Mouse (Mus musculus) kidney, adult 11 months (tissue): ENCODE measurements at regions not wholly inside any gene's neighbourhood (a gene's known extent, or its start where the extent isn't known, plus 50 kb on each side); places are given as distances from the start of the nearest gene placed in this dataset.
"Not testable (repeated sequence)": the region's sequence is repeated elsewhere in the genome, so short reads cannot be mapped to it uniquely, and the experiment has no call there.

Experiments used
- DNase-seq: peaks from one replicate; pipeline ENCODE4 v3.0.0; 2022

DNA sequence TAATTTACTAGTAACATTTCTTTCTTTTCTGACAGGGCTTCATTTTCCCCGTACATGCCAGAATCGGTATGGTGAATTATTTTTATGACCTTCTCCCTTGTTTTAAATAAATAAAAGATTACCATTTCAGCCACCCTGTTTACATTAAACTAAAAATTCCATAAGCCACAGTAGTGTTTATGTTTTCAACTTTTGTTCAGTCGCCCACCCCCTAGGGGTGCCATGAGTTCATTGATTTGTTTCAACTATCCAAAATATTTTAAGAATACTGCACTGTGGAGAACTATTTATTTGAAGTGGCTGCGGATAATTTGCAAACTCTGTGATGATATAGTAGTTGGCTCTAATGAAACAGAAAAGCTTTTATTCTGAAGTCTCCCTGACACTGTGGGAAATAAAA, 132.9 kb downstream of the Tfec start:
- no peak for DNase-seq

DNA sequence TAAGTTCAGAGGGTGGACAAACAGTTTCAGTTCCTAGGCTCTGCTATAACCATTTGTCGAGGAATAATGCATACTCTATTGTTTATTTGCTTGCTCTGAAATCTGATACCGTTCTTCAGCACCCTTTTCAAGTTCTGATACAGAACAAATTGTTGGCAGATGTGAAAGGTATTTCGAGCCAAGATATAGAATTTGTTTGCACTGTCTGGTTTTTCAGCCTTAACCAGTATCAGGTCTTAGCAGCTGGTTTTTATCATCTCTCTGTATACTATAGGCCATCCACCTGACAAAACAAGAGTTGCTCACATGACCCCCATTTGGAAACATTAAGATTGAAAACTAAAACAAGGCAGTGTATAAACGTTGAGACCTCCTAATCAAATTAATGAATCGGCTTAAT, 133.5 kb downstream of the Tfec start:
- no peak for DNase-seq

DNA sequence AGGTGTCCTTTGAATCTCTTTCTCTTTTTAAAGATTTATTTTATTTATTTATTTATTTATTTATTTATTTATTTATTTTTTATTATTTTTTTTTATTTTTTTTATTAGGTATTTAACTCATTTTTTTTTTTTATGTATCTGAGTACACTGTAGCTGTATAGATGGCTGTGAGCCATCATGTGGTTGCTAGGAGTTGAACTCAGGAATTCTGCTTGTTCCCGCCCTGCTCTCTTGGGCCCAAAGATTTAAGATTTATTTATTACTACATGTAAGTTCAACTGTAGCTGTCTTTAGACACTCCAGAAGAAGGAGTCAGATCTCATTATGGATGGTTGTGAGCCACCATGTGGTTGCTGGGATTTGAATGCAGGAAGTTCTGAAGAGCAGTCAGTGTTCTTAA, 143.2 kb downstream of the Tfec start:
- DNase-seq: not testable (repeated sequence)

DNA sequence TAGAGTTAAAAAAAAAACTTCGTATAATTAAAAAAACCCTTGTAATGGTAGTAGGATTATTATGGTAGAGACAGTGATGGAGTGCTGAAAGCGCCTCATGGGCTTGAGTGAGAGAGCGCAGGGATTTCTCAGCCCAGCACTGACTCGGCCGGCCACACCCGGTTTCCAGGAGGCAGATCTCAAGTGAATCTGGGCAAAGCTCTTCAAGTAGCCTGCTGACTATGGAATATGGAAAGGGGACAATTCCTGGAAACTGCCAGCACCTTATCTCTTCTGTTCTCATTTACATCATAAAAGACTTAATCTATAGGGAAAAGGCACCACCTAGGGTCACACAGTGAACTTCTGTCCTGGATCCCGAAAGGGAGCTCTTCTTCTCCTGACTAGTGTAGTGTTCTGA, 165.1 kb downstream of the Tfec start:
- no peak for DNase-seq

DNA sequence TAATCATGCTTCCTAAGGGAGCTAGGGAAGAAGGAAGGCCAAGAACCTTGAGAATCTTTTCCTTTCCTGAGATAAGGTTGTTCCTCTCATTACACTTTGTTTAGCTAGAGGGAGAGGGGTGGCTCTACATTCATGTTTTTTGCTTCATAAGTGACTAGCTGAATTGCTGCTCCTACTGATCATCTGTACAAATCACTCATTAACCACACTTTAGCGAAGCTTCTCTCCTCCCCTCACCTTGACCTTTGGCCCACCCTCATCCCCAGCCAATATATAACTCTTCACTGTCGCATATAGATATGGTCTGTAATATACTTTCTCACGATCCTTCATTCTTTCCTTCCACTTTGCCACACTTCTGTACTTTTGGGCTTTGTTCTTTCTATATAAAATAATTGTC, 166.1 kb downstream of the Tfec start:
- no peak for DNase-seq

DNA sequence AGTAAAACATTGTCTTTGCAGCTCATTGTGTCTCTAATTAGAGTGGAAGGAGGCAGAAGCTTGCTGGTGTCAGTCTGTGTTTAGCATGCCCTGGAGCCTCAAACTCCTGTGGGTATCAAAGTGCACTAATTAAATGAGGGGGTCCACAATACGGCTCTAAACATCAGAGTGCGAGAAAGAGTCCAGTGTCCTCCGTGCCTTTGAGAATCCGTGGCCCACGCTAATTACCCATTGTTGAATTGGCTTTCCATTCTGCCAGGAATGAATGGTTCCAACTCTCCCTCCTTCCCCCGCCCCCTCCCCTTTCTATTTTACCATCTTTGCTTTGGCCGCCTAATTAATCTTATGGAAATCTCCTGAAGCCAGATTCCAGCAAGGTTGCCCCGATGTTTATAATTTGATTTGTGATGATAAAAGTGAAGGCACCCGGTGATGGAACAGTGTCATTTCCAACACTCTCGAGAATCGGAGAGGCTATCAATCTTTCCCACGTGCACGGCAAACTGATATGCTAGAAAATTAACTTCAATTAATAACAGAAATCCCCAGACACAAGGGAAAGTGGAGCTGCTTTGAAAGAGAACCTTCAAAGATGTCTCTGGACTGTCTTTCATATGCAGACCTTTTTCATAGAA, 170.9 kb downstream of the Tfec start:
- no peak for DNase-seq

DNA sequence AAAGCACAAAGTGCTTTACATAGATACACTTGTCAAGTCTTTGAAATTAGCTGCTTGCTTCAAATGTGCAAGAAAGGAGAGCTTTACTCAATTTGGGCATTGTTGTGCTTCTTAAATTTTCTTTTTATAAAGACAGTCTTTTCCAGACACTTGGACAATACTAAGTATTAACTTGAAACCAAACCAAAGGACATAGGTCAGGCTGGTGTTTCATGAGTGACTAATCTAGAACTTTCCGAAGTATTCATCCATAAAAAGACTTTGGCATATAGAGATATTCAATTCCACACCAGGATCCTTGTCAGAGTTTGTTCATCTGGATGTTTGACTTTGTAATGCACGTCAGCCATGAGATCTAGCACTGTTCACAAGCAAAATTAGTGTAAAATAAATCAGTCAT, 173.0 kb downstream of the Tfec start:
- DNase-seq: no peak

DNA sequence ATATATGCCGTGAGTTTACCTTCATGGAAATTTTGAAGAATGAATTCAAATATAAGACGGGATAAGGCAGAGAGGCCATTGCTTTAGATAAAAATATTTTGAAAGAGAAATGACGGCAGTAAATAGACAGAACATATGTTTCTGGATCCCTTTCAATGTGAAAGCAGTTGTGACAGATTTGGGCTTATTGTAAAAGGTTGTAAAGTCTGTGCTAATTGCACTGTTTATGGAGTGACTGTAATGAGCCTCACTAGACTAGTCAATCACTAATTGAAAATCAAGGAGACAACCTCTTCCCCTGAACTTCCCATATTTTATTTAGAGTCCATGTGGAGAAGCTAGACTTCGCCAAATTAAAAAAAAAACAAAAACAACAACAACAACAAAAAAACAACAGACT, 193.7 kb downstream of the Tfec start:
- no peak for DNase-seq

DNA sequence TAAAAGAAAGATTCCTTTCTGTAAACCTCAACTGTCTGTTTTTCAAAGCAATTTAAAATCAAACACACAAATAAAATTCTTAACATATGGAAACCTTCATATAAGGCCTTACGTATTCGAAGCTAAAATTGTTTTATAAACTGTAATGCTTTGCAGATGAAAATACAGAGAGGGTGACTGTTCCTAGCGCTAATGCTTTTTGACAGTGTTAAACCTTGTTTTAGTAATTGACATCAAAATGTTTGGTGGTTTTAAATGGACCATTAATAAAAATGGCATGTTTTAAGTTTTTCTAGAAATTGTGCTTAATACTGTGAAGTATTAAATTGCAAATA, 194.9 kb downstream of the Tfec start:
- no peak for DNase-seq

DNA sequence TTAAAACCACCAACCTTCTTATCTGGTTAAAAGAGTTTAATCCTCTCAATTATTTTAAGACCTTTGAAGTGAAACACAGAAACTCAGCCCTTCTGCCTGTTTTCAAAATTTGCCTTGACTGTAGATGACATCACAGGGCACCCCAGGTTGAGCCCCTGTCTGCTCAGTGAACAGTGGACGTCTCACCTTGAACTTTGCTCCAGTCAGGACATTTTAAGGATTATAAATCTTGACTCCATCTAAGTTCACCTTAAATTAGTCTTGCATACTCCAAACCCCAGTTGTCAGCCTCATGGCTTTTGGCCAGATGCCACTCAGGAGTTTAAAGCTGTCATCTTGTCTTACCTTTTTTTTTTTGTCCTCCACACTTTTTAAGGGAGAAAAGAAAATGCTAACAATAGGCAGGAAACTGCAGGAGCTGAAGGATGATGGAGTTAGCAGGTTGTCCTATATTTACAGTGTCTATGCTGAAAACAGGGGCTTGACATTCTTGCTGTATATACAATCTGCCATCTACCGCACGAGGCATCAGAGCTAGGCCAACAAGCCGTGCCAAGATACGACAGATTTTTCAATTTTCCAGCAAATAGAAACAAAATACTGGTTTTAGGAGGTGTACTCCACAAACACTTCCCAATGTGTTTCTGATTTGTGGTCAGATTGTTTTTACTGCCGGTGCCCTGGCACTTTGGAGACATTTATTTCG, 195.4 kb downstream of the Tfec start:
- DNase-seq: no peak

DNA sequence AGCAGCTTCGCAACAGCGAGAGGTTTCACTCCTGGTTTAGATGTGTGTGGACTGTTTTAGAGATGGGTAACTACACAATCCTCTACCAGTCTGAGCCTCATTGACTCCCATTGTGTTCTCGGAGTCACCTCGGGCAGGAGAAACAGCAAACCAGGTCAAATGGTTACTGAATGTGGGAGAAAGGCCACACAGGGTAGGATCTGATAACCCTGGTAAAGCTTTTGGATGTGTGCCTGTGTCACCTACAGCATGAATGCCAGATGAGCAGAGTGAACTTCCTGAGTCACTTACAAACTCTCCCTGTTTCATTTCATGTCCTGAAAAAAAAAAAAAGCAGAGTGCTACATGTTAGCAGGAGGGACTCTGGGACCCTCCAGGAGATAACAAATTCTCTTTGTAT, 201.0 kb downstream of the Tfec start:
- DNase-seq: no peak

DNA sequence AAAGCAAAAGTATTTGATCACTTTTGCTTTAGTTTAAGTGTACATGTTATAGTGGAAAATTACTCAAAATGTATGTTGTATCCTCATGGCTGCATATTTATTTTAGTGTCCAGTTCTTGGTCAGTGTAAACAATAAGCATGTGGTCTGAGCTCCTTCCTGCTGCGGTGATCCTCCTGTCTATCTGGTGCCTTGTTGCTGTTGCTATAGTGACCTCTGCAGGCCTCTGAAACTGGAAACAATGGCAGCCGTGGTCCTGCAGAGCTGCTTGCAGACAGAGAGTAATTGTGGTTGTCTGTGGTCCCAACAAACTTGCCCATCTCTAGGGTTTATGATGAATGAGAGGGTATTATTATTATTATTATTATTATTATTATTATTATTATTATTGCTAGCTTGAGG, 230.2 kb downstream of the Tfec start:
- no peak for DNase-seq

DNA sequence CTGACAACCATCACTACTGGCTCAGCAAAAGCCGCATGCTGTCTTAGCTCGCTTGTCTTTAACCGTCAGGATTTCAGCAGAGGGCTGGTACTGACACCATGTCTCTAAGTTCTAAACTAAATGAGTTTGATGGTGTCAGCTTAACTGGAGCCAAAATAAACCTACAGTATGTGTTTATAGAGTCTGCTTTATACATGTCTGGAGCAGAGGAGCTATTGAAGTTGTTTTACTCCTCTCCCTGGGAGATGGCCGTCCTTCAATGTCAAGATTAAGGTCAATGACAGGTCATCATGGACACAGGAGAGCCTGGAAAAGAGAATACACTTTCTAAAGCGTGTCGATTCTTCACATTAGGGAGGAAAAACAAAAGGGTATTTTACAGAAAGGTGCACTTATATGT, 231.0 kb downstream of the Tfec start:
- DNase-seq: no peak

DNA sequence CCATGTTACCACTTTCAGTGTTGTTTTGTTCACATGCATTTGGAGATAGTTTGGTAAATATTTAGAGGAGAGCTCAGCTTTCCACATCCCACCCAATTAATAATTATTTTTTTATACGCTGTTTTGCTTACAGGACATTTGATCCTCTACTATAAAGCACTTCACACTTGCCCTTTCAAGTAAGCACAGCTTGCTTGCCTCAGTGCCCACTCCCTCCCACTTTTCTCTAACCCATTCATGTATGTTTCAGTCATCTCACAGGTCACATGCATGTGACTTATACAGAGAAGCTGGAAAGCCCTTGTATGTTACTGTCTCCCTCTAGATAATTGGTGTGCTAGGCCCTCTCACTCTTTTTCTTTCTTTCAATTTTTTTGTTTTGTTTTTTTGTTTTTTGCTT, 252.0 kb downstream of the Tfec start:
- no peak for DNase-seq

DNA sequence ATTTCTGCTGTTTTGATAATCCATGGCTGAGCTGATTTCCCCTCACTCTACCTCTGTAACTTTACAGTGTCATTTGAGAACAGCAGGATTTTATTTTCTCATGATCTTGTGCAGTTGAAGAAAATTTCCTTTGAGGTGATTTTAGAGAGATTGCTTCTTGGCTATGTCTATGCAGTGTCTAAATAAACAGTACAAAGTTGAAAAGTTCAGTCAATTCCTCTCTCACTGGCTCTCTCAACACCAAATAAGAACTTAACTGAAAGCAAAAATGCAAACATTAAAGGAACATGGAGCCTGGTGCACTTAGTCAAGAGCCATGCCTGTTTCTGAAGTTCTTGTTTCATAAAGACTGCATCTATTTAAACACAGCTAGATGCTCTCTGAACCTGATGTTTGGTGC, 254.7 kb downstream of the Tfec start:
- no peak for DNase-seq

DNA sequence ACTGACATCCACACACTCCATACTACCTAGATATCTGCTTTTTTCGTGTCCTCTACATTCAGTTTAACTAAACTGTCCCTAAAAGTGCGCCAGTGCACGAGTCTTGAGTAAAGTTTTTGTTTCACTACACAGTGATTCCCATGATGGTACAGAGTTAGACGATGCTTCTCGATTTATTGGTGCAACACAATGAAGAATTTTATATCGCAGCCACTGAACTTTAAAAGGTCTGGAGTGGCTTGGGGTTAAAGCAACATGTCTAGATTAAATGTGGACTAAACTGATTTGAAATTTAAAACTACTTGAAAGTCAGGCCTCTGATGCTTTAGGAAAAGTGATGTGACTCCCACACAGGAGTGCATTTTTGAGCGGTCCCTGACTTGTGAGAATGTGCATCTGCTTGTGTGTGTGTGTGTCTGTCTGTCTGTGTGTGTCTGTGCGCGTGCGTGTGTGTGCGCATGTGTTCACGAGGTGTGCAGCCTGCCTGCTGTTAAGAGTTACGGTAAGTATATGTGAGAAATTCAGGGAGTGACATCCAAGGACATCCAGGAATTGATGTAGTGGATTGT, 261.4 kb downstream of the Tfec start:
- DNase-seq: no peak

DNA sequence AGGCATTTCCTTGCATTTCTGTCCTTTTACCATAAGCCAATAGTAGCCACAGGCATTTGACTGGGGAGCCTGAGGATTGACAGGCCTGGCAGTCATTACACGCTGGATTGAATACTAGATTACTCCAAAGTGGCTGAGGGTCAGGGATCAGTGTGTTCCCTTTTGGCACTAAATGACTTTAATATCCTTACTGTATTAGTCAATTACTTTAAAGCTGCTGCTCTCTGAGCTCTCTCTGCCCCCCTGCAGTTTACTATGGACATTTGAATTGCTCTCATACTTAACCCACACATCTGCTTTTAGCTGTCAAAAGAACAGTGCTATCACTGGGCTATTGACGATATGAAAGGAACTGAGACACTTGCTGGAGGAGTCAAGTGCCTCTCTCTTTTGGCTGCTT, 262.1 kb downstream of the Tfec start:
- DNase-seq: no peak

DNA sequence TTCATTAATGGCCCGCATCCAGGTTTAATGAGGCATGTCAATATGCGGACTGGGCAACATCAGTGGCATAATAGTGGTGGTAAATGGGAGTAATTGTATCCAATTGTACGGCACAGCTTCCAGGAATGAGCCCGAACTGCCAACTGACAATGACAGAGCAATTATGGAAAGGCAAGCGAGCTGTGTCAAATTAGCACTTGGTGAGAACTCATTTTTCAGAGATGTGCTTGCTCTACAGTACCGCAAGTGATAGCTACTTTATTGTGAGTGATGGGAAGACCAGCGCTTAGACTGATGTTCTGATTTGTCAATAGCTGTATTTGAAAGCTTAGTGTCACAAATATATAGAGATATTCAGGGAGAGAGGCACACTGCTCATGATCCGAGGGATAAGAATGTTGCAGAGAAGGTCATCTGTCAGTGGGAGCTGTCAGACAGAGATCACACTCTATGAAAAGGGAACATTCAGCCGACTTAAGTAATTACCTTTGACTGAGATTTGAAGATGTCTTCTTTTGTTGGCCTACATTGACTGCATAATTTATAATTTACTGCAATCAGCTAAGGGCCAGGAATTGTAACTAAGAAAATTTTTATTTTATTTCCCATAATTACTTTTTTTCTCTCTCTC, 290.7 kb downstream of the Tfec start:
- no peak for DNase-seq

DNA sequence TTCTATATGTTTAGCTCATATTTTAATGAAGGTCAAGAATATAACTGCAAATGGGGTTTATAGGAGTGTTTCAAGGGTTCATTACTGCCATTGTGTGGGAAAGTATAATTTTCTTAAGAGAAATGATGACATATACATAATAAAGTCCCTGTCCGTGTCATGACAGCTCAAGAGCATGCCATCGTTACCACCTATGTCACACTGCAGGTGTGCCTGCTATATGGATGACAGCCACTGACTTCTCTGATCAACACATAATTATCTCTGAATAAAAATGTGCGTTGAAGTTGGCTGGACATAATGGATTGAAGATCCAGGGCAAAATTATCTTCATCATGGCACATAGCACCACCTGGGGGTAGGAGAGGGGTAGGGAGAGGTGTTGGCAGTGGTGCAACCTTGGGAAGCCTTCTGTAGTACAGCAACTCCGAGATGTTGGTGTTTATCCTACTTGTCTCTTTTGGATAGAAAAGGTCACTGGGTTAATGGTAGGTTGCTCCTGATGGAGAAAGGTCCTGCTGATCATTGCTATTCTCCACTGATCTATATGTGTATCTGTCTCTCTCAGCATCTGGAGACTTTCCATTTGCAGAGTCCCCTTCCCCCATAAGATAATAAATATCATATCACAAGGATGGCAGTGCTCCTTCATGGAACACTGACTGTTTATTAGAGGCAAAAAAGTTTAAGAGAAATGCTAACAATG, 291.4 kb downstream of the Tfec start:
- DNase-seq: no peak

DNA sequence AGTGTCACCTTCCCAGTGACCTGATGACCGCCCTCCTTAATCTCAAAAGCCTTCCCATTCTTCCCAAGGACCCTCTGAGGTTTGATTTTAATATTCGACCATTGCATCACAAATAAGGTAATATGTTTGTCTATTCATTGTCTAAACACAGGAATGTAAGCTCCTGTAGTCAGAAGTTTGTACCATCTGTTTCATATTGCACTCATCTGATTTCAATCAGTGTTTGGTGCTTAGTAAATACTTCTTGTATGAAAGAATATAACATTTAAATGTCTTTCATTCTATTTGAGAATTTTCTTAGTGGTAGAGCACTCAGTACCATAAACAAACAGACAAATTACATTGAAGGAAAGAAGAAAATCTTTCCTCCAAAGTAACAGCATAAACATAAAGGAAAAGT, 305.8 kb downstream of the Tfec start:
- DNase-seq: no peak

DNA sequence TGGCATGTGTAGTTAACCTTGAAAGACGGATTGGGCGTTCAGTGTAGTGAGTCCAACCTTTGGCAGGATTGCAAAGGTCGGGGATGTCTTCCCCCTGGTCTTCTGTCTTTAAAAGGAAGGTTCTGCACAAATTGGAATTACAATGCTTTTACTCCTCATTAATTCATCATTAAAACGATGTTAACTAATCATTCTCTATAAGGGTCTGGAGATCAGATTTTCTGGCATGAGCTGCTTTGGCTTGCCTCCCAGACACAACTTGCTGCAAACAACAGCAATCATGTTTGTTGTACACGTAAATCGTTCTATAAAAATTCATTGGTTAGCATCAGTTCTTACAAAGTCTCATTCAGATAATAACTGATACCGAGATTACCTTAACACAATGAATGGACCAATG, 315.9 kb downstream of the Tfec start:
- no peak for DNase-seq

DNA sequence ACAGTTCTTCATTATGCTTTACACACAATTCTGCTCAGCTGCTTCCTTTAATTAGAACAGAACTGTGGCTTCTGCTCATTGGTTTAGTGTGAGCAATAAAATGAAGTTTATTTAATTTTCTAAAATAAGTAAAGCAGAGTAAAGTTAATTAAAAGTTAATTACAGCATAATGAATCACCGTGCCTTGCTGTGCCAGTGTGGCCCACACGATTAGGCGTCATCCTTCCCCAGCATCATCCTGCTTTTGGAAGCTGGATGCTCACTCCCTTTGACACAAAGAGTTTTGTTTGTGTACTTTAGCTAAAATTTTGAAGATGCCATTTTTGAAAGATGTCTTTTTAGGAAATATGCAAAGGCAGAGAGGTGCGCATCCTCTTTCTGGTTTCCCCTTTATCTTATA, 316.4 kb downstream of the Tfec start:
- DNase-seq: no peak

DNA sequence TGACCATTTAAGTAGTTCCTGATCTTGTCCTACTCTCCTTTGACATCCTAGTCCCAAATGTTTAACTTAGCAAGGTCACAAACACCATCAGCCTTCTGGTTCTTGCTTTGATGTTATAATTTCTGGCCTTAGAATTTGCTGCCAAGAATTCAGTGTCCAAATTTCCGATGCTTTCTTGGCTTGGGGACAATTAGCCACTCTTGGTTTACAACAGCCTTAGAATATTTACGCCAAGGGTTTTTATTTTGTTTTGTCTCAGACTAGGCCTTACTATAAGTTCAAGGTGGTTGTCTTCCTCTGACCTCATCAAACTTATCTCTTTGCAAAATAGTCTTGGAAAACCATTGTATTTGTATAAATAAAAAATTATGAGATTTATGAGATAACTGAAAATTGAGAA, 322.4 kb downstream of the Tfec start:
- no peak for DNase-seq

DNA sequence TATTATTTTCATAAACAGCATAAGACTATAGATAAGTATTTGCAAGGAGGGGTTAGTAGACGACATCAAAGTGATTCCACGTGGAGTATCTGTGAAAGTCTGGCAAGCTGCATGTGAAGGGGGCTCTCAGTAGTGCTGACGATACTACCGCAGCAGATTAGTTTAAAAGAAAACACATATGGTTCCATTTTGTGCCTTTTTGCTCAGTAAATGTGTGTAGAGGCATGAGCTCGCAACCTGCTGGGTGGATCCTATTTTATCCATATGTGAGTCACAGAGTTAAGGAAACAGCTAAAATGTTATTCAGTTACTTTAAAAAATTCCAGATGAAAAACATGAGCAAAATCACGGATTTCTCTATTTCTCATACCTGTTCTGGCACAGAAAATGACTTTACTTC, 325.4 kb downstream of the Tfec start:
- DNase-seq: no peak
